Mouse (Mus musculus) forebrain, embryonic 12.5 days (tissue): ENCODE results near the gene Map3k5. TPM values are rescaled to one million over a fixed set of nuclear protein-coding genes. Genes with fewer than 3 reads are reported as not detected.
"Not testable (repeated sequence)": the region's sequence is repeated elsewhere in the genome, so short reads cannot be mapped to it uniquely, and the experiment has no call there.

Source experiments
- ATAC-seq: fragments of 200-750 bp; cut with Nextera tagmentation; 2 replicates; pipeline ENCODE4 v1.8.0; 2017; ENCODE audit warnings: moderate TSS enrichment; ENCODE audit not compliant: low FRiP score
- H3K27ac ChIP-seq: fragments of 300-500 bp; sonication (generic); 2 replicates; pipeline ENCODE4 v1.5.1; 2016; ENCODE audit warnings: mild to moderate bottlenecking
- H3K27me3 ChIP-seq: fragments of 300-500 bp; sonication (generic); 2 replicates; pipeline ENCODE4 v1.6.1; 2016; ENCODE audit warnings: mild to moderate bottlenecking
- H3K36me3 ChIP-seq: fragments of 300-500 bp; sonication (generic); replicated peaks from 2 replicates; pipeline ENCODE4 v1.6.1; 2016; ENCODE audit warnings: mild to moderate bottlenecking
- H3K4me1 ChIP-seq: fragments of 300-500 bp; sonication (generic); 2 replicates; pipeline ENCODE4 v1.6.1; 2016
- H3K4me2 ChIP-seq: fragments of 300-500 bp; sonication (generic); 2 replicates; pipeline ENCODE4 v1.6.1; 2016; ENCODE audit warnings: mild to moderate bottlenecking, moderate library complexity
- H3K4me3 ChIP-seq: fragments of 300-500 bp; sonication (generic); replicated peaks from 2 replicates; pipeline ENCODE4 v1.5.1; 2016; ENCODE audit warnings: mild to moderate bottlenecking
- H3K9ac ChIP-seq: fragments of 300-500 bp; sonication (generic); 2 replicates; pipeline ENCODE4 v1.6.1; 2016; ENCODE audit warnings: mild to moderate bottlenecking
- H3K9me3 ChIP-seq: fragments of 300-500 bp; sonication (generic); 2 replicates; pipeline ENCODE4 v1.6.1; 2016
- WGBS: fragments of 180-500 bp; shearing (Covaris S2); methylation state at CpG from one replicate; pipeline ENCODE4 v1.1.7; 2016; 5-methylcytosine and 5-hydroxymethylcytosine counted together
- polyA plus RNA-seq: library from polyadenylated mRNA; unstranded; fragments of >200 nt; fragmentation: Nextera tagmentation; extraction: Ambion mirVana; gene quantifications from 2 replicates; pipeline ENCODE4 v1.2.1, GENCODE M21; 2016

The Map3k5 gene
- polyA plus RNA-seq, 1 experiment from 2014 or later: 0.64 TPM

DNA sequence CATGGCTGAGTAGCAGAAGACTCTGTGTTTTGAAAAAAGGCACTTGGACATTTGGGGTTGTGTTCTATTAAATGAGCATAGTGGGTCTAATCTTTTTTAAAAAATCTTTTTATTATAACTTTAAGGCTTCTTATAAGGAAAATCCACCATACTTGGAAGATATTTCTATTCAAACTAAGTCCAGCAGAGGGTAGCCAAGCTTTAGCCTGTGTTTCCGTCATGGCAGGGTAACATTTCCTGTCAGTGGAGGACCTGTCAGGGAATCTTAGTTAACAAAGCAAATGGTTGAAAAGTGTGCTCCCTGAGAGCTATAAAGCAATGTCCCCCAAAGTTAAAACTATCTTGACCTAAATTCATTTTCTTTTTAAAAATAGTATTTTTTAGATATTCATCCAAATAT lies 22.7 kb upstream of the Map3k5 start:
- H3K27me3 ChIP-seq: 0 out of 2 replicates have a peak, but pooled peaks cover 5% of the 10 kb centered on the region
- ATAC-seq: no peak
- WGBS: 48% methylated on average over 1 of the region's 1 CpGs
- no peaks in the 10 kb centered on the region for H3K4me1 ChIP-seq
- H3K36me3 ChIP-seq: no peaks in the 10 kb centered on the region
- H3K9ac ChIP-seq: no peak overlapping the region
- H3K27ac ChIP-seq: no peak overlapping the region
- H3K4me2 ChIP-seq: no peak overlapping the region
- H3K4me3 ChIP-seq: no peak overlapping the region
- no peaks in the 10 kb centered on the region for H3K9me3 ChIP-seq

DNA sequence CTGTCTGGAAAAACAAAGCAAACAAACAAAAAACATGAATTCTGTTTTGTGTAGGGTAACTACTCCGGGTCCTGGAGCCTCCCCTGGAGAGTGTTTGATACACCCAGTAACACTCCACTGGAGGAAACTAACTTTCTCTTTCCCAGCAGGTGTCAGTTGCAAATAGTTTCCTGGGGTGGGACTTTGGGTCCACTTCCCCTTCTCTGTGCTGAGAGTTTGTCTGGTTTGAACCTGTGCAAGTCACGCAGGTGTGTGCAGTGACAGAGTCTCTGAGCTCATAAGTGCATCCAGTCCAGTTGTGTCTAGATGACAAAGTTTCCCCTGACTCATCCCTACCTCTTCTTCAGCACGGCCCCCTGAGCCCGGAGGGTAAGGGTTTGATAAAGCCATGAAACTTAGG lies 20.5 kb upstream of the Map3k5 start:
- no peak for ATAC-seq
- Histone ChIP-seq H3K9me3 (no peaks in the 10 kb centered on the region), H3K27me3 (0 out of 2 replicates have a peak, but pooled peaks cover 5% of the 10 kb centered on the region), H3K9ac (no peak overlapping the region), H3K27ac (no peak overlapping the region), H3K4me2 (no peak overlapping the region), H3K36me3 (no peaks in the 10 kb centered on the region), H3K4me3 (no peak overlapping the region), H3K4me1 (no peaks in the 10 kb centered on the region)
- 94% methylated on average over 4 of the region's 4 CpGs for WGBS

DNA sequence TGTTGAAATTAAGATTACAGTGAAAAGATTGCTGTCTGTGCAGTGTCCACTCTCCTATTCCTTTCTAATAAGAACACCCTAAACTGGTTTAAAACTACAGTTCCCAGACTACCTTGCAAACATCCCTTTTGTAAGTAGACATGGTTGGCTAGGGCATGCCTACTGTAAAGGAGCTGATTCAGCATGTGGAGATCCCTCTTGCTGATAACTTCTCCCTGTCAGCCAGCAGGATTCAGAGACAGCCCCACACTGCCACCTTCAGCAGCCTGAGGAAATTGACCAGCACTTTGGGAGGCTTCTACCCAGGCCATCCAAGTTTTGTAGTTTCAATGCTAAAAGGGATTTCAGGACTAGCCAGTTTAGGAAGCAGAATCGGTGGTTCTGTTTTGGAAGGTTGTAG lies 19.0 kb upstream of the Map3k5 start:
- no peak overlapping the region for H3K4me3 ChIP-seq
- no peaks in the 10 kb centered on the region for H3K4me1 ChIP-seq
- H3K9me3 ChIP-seq: no peaks in the 10 kb centered on the region
- no peak overlapping the region for H3K9ac ChIP-seq
- no peak overlapping the region for H3K27ac ChIP-seq
- ATAC-seq: no peak
- 46% methylated on average over 1 of the region's 1 CpGs for WGBS
- H3K27me3 ChIP-seq: no peaks in the 10 kb centered on the region
- no peak overlapping the region for H3K4me2 ChIP-seq
- H3K36me3 ChIP-seq: no peaks in the 10 kb centered on the region

DNA sequence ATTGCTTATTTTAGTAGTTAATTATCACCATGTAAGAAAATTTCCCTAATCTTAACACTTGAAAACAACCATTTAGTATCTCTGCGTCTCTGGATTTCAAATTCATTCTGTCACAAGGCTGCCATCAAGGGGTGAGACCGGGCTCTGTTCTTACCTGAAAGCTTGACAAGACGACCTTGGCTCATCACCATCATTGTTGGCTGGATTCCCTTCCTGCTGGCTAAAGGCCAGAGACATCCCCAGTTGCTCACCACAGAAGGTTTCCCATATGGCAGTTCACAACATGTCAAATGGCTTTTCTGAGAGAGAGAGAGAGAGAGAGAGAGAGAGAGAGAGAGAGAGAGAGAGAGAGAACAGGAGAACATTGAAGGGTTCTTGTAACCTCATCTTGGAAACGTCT lies 11.9 kb upstream of the Map3k5 start:
- Histone ChIP-seq H3K9ac (no peak overlapping the region), H3K36me3 (no peaks in the 10 kb centered on the region), H3K4me1 (no peaks in the 10 kb centered on the region), H3K9me3 (no peaks in the 10 kb centered on the region), H3K27me3 (no peaks in the 10 kb centered on the region), H3K4me2 (no peak overlapping the region), H3K4me3 (no peak overlapping the region), H3K27ac (no peak overlapping the region)
- no peak for ATAC-seq
- 56% methylated on average over 4 of the region's 4 CpGs for WGBS

DNA sequence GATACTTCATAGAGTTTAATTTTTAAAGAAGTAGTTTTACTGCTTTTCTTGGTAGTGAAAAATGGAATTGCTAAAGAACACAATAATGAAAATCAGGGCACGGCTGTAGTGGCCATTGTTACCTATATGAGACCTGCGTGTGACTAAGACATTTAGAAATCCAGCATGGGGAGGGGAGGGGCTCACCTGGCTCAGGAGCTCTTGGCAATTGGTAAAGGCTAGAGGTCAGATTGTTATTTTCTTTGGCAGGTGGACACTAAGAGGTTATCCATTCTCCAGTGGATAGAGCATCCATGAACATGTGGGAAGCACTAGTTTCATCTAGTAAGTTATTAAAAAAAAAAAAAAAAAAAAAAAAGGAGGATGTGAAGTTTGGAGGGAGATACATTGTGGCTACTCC lies 10.0 kb upstream of the Map3k5 start:
- no peaks in the 10 kb centered on the region for H3K9me3 ChIP-seq
- 78% methylated on average over 2 of the region's 2 CpGs for WGBS
- no peaks in the 10 kb centered on the region for H3K4me1 ChIP-seq
- no peak overlapping the region for H3K4me2 ChIP-seq
- H3K9ac ChIP-seq: no peak overlapping the region
- no peak overlapping the region for H3K27ac ChIP-seq
- no peak overlapping the region for H3K4me3 ChIP-seq
- no peaks in the 10 kb centered on the region for H3K36me3 ChIP-seq
- no peak for ATAC-seq
- no peaks in the 10 kb centered on the region for H3K27me3 ChIP-seq

DNA sequence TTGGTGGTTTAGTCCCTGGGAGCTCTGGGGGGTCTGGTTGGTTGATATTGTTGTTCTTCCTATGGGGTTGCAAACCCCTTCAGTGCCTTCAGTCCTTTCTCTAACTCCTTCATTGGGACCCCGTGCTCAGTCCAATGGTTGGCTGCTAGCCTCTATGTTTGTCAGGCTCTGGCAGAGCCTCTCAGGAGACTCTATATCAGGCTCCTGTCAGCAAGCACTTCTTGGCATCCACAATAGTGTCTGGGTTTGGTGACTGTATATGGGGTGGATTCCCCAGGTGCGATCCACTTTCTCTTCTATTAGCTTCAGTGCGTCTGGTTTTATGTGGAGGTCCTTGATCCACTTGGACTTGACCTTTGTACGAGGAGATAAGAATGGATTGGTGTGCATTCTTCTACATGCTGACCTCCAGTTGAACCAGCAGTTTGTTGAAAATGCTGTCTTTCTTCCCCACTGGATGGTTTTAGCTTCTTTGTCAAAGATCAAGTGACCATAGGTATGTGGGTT lies 7.8 kb upstream of the Map3k5 start:
- not testable (repeated sequence) for ATAC-seq, H3K4me3 ChIP-seq, H3K9ac ChIP-seq, H3K4me2 ChIP-seq, H3K36me3 ChIP-seq, H3K4me1 ChIP-seq, H3K9me3 ChIP-seq, H3K27ac ChIP-seq, H3K27me3 ChIP-seq
- 87% methylated on average over 4 of the region's 4 CpGs for WGBS

DNA sequence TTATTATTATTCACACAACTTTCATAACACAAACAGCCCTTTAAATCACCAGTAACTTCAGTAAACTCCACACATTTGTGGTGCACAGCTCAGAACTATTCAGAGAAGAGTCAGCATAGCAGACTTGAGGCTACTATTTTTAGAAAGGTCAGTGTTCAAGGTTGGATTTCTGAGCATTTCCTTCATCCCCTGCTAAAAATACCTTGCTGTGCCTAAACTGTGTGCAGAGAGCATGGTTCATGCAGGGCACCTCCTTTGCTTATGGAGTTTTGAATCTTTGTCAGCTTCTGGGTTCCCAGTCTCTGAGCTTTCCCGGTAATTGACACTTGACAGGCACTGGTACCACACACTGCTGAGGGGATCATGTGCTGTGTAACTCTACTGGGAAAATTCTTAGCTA lies 6.1 kb upstream of the Map3k5 start:
- Histone ChIP-seq H3K27me3 (peaks cover 19% of the 10 kb centered on the region), H3K4me1 (no peaks in the 10 kb centered on the region), H3K4me3 (no peak overlapping the region), H3K27ac (no peak overlapping the region), H3K36me3 (no peaks in the 10 kb centered on the region), H3K9ac (no peak overlapping the region), H3K9me3 (no peaks in the 10 kb centered on the region), H3K4me2 (no peak overlapping the region)
- no peak for ATAC-seq
- WGBS: 87% methylated on average over 1 of the region's 1 CpGs

DNA sequence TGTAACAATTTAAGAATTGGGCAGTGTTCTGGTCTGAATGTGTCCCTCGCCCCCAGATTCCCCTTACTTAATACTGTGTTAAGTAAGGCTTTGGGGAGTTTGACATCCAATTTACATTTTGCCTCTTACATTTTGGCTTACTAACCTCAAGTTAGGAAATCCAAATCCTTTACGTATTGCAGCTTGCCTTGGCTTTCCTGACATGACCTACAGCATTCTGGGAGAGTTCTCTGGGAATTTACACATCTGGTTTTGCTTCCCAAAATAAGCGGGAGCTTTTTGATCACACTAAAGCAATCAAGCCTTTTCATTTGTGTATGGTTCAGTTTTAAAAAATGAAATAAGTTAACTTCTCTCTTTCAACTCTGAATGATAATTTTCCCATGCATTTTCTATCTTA lies 1.3 kb upstream of the Map3k5 start:
- Histone ChIP-seq H3K36me3 (no peaks in the 10 kb centered on the region), H3K4me1 (peaks cover 14% of the 10 kb centered on the region; the same call in 1 of the 2 replicates), H3K4me3 (0 out of 2 replicates have a peak overlapping the region, but pooled peaks have one; percentile 76), H3K9me3 (no peaks in the 10 kb centered on the region), H3K4me2 (peak overlapping the region; percentile 96), H3K9ac (no peak overlapping the region), H3K27me3 (peaks cover 55% of the 10 kb centered on the region), H3K27ac (no peak overlapping the region)
- no peak for ATAC-seq
- WGBS: 46% methylated on average over 3 of the region's 3 CpGs

DNA sequence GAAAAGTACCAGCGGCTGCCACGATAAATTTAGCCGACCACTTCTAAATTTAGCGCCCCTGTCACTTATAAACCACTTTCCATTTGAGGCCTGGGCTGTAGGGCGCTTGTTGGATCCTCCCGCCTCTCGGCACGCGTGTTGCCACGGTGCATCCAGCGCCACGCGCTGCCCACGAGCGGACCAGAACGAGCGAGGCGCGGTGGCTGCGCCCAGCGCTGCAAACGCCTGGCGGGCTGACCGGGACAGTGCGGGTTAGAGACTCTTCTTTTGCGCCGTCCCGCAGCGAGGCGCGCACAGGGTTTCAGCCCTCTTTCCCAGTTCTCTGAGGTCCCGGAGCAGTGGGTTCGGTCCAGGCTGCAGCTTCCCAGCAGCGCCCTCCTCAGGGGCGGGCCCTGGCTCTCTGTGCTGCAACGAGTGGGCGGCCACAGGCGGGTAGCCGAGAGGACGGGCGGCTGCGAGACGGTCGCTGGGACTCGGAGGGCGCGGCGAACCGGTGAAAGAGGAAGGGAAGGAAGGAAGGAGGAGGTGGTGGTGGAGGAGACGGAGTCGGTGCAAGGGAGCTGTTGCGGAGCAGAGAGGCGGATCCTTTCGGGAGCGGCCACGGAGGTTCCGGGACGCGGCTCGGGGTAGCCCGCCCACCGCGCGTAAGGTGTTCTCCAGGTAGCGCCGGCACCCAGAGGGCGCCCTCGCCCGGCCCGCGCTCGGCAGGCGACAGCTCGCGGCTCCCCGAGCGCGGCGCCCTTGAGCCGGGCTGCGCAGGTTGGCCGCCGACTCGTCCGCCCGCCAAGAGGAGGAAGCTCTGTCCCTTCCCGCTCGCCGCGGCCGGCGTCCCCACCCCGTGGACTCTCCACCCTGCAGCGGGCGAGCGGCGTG lies 525 bp upstream of the Map3k5 start:
- H3K27me3 ChIP-seq: peaks cover 56% of the 10 kb centered on the region
- WGBS: under 1% methylated on average over 67 of the region's 97 CpGs
- peak overlapping the region; percentile 73 for H3K9ac ChIP-seq
- H3K4me2 ChIP-seq: peak overlapping the region; percentile 96
- H3K4me1 ChIP-seq: peaks cover 14% of the 10 kb centered on the region
- no peaks in the 10 kb centered on the region for H3K36me3 ChIP-seq
- H3K27ac ChIP-seq: peak overlapping the region; percentile 56; the same call in 1 of the 2 replicates
- H3K9me3 ChIP-seq: no peaks in the 10 kb centered on the region
- peak overlapping the region; percentile 76 for H3K4me3 ChIP-seq
- peak; percentile 86 for ATAC-seq

DNA sequence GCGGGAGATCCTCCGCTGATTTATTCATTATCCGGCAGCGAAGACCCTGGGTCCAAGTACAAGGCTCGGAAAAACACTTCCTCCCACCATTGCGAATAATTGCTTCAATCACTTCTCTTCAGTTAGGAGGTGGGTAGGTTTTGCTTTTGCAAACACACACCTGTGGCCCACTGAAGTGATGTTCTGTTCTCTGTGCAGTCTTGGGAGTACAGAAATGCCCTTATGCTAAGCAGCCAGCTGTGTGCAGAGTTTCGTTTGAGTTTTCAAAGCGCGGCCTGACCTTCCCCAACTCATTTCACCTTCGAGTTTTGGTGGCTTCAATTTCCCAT lies 987 bp downstream of the Map3k5 start:
- no peaks in the 10 kb centered on the region for H3K9me3 ChIP-seq
- peak overlapping the region; percentile 96 for H3K4me2 ChIP-seq
- H3K4me3 ChIP-seq: peak overlapping the region; percentile 76
- no peak for ATAC-seq
- H3K27me3 ChIP-seq: peaks cover 61% of the 10 kb centered on the region
- H3K36me3 ChIP-seq: no peaks in the 10 kb centered on the region
- H3K27ac ChIP-seq: no peak overlapping the region
- WGBS: 4% methylated on average over 10 of the region's 10 CpGs
- 0 out of 2 replicates have a peak overlapping the region, but pooled peaks have one; percentile 73 for H3K9ac ChIP-seq
- peaks cover 21% of the 10 kb centered on the region for H3K4me1 ChIP-seq

DNA sequence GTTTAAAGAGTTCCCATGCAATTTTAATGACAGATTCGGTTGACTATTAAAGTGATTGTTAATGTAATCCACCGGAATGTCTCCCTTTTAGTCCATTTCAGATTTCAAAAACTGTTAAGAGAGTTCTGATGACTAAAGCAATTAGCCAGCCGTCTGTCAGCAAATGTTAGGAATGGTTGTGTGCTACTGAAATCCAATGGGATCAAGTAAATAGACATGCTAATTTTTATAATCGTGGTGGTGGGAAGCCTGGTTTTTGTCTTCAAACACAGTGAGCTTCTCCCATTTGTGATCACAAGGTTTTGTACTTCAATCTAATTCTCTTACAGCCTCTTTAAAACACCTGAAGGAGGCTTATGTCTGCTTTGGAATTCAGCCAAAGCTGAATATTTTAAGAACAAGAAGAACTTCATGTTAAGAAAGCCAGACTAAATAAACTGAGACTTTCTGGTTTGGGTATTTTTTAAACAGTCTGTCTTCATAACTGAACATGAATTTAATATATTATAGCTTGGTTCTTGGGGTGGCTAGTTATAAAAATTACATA lies 1.6 kb downstream of the Map3k5 start:
- Histone ChIP-seq H3K4me3 (no peak overlapping the region), H3K4me1 (peaks cover 21% of the 10 kb centered on the region), H3K9ac (no peak overlapping the region), H3K27ac (no peak overlapping the region), H3K9me3 (no peaks in the 10 kb centered on the region), H3K27me3 (peaks cover 56% of the 10 kb centered on the region), H3K36me3 (no peaks in the 10 kb centered on the region), H3K4me2 (no peak overlapping the region)
- ATAC-seq: no peak
- WGBS: 44% methylated on average over 4 of the region's 4 CpGs

DNA sequence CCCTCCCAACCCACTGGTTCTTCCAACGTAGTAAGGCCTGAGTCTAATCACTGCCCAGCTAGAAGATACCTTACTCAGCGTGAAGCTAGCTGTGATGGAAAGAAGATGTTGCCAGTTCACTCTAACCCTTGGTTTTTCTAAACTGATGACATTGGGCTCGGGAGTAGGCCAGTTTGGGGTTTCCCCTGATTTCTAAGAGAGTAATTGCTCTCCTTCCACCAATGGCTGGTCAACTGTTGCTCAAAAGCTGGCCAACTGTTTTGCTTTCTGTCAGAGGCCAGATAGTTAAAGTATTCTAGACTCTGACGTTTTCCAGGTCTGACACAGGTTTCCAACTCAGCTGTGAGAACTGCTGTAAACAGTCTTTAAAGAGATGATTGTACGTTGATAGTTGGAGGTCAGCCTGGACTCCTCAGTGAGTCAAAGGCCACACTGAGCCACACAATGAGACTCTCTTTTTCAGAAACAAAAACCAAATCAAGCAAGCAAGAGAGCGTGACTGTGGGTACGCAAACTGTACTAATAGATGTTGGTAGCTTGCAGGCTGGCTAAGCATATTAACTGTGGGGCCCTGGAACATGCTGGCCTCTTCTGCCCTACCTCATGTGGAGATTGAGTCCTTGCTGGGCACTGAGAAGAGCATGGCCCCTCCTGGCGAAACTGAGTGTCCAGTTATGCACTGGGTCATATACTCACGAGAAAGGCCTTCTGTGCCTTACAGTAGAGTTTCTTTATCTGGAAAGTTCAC lies 2.9 kb downstream of the Map3k5 start:
- 68% methylated on average over 9 of the region's 9 CpGs for WGBS
- Histone ChIP-seq H3K9me3 (no peaks in the 10 kb centered on the region), H3K9ac (no peak overlapping the region), H3K4me1 (peaks cover 21% of the 10 kb centered on the region), H3K4me2 (no peak overlapping the region), H3K4me3 (no peak overlapping the region), H3K36me3 (no peaks in the 10 kb centered on the region), H3K27me3 (peaks cover 51% of the 10 kb centered on the region), H3K27ac (no peak overlapping the region)
- no peak for ATAC-seq
